Mouse (Mus musculus): Measurements from ENCODE around the gene Olfr1123. TPM values are rescaled to one million over a fixed set of nuclear protein-coding genes. Genes with fewer than 3 reads are reported as not detected.

Olfr1123 gene
- not detected for total RNA-seq (2023)

GRCm38 (mm10) chr2:87416335-87416734 lies at the start of gene Olfr1123:
TSS of gene Olfr1123 (plus strand) at chr2:87416635.

GRCm38 (mm10) chr2:87369595-87369994 lies 46.8 kb upstream of the Olfr1123 start, which contains the start of gene Olfr1121:
TSS of gene Olfr1121 (plus strand) at chr2:87369895.

DNA sequence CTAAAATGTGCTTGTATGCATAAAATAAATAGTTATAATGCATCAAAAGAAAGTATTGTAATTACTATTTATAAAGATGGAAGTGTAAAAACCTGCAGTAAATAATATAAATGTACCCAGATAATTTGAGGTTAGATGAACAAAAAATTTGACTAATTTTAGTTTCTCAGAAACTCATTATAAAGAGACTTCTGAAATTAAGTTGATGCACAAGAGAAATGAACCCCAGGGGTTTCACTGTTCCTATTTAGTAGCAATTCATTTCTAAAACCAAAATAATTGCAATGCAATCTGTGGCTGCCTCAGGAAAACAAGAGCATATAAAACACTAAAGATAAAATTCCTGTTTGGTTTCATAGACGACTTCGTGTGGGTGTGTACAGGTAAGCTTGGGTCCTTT lies 30.9 kb upstream of the Olfr1123 start, which contains the start of gene Olfr1122:
TSS of gene Olfr1122 (plus strand) at position 301 of the 400 bp plus-strand sequence.

GRCm38 (mm10) chr2:87429975-87430374 lies 13.5 kb downstream of the Olfr1123 start, which contains the start of gene Olfr1124:
TSS of gene Olfr1124 (plus strand) at chr2:87430275.

GRCm38 (mm10) chr2:87453662-87454061 lies 37.2 kb downstream of the Olfr1123 start, which contains the start of gene Olfr1126:
TSS of gene Olfr1126 (plus strand) at chr2:87453962.

Other genes with a start within 250 kb of the Olfr1123 start
- gene Olfr1112, start 228.8 kb upstream of the Olfr1123 start, total RNA-seq (2023): not detected
- gene Olfr1113, start 207.7 kb upstream of the Olfr1123 start, total RNA-seq (2023): not detected
- gene Olfr1115, start 168.6 kb upstream of the Olfr1123 start, total RNA-seq (2023): not detected
- not detected for gene Olfr1116, start 149.1 kb upstream of the Olfr1123 start, total RNA-seq (2023)
- gene Olfr1118, start 109.1 kb upstream of the Olfr1123 start, total RNA-seq (2023): not detected
- gene Olfr1120, start 61.8 kb upstream of the Olfr1123 start, total RNA-seq (2023): not detected
- not detected for gene Olfr1121, start 46.7 kb upstream of the Olfr1123 start, total RNA-seq (2023)
- under 1 TPM in 1 of 2 experiments, not detected in 1; 0.29 TPM for gene Olfr1122, start 30.8 kb upstream of the Olfr1123 start, total RNA-seq (2023)
- not detected for gene Olfr1124, start 13.6 kb downstream of the Olfr1123 start, total RNA-seq (2023)
- not detected for gene Olfr1126, start 37.3 kb downstream of the Olfr1123 start, total RNA-seq (2023)
- not detected for gene Pramel7, start 80.5 kb downstream of the Olfr1123 start, total RNA-seq (2023)
- gene Pramel6, start 89.9 kb downstream of the Olfr1123 start, total RNA-seq (2023): not detected
- gene Olfr153, start 115.2 kb downstream of the Olfr1123 start, total RNA-seq (2023): not detected
- gene Olfr1128, start 128.9 kb downstream of the Olfr1123 start, total RNA-seq (2023): not detected
- not detected for gene Olfr1129, start 157.3 kb downstream of the Olfr1123 start, total RNA-seq (2023)
- not detected for gene Olfr1130, start 189.6 kb downstream of the Olfr1123 start, total RNA-seq (2023)
- gene Olfr1131, start 210.5 kb downstream of the Olfr1123 start, total RNA-seq (2023): not detected
- not detected for gene Olfr1132, start 220.9 kb downstream of the Olfr1123 start, total RNA-seq (2023)
- not detected for gene Olfr1133, start 230.7 kb downstream of the Olfr1123 start, total RNA-seq (2023)
- not detected for gene Olfr1134, start 241.8 kb downstream of the Olfr1123 start, total RNA-seq (2023)

All from monocyte, adult 59 days (primary cell).